Mouse (Mus musculus): ENCODE data around the gene Ghdc.

DNA sequence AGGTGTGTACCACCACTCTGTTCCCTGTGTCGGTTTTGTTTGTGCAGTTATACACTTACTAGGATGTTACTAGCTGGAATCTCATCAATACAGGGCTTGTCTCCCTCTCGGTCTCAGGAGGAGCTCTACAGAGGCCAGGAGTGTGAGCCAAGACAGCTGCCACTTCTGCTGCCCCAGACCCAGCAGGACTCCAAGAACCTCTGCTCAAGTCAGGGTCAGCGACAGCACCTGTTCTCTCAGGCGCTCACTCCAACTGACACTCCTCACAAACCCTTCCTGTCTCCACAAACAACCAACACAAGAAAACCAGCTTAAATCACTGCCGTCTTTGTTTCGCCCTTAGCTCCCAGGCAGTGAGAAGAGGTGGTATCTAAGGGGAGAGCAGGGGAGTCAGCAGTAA, 42.2 kb downstream of the Ghdc start:
- TF ChIP-seq CTCF (IDR thresholded peaks at IDR 0.05; ENCODE audit: borderline replicate concordance, extremely low read depth, insufficient read depth, insufficient read length), result no peak
- TF ChIP-seq POLR2A (IDR thresholded peaks at IDR 0.05; ENCODE audit: borderline replicate concordance, extremely low read depth, insufficient read depth, insufficient read length, poor library complexity, severe bottlenecking), result no peak

All from brain, embryonic 14.5 days (tissue).